Mouse (Mus musculus) embryonic facial prominence, embryonic 11.5 days (tissue): ENCODE results near the gene Chd9. TPM values are rescaled to one million over a fixed set of nuclear protein-coding genes. Genes with fewer than 3 reads are reported as not detected.

Experiments used
- ATAC-seq: fragments of 200-750 bp; cut with Nextera tagmentation; replicated peaks from 2 replicates; pipeline ENCODE4 v1.8.0; 2017; ENCODE audit warnings: low read depth; ENCODE audit not compliant: insufficient number of reproducible peaks, low FRiP score, low TSS enrichment
- DNase-seq: peaks from one replicate; pipeline ENCODE4 v3.0.0-alpha.2; 2015; ENCODE audit warnings: low spot score
- H3K27ac ChIP-seq: fragments of 300-500 bp; sonication (generic); replicated peaks from 2 replicates; pipeline ENCODE4 v1.5.1; 2014; ENCODE audit warnings: mild to moderate bottlenecking, low read depth, low read length, control low read depth
- H3K27me3 ChIP-seq: fragments of 300-500 bp; sonication (generic); 2 replicates; pipeline ENCODE4 v1.6.1; 2014; ENCODE audit warnings: mild to moderate bottlenecking, low read length, moderate library complexity, mixed read lengths; ENCODE audit not compliant: control insufficient read depth, insufficient read depth
- H3K36me3 ChIP-seq: fragments of 300-500 bp; sonication (generic); replicated peaks from 2 replicates; pipeline ENCODE4 v1.6.1; 2014; ENCODE audit warnings: low read depth, mild to moderate bottlenecking, low read length, moderate library complexity, mixed read lengths; ENCODE audit not compliant: control insufficient read depth, insufficient read depth
- H3K4me1 ChIP-seq: fragments of 300-500 bp; sonication (generic); 2 replicates; pipeline ENCODE4 v1.6.1; 2014; ENCODE audit warnings: low read length, mixed read lengths; ENCODE audit not compliant: control insufficient read depth, insufficient read depth
- H3K4me2 ChIP-seq: fragments of 300-500 bp; sonication (generic); 2 replicates; pipeline ENCODE4 v1.6.1; 2014; ENCODE audit warnings: low read depth, mild to moderate bottlenecking, control low read depth, low read length, moderate library complexity
- H3K4me3 ChIP-seq: fragments of 300-500 bp; sonication (generic); 2 replicates; pipeline ENCODE4 v1.5.1; 2014; ENCODE audit warnings: low read depth, low read length, control low read depth
- H3K9ac ChIP-seq: fragments of 300-500 bp; sonication (generic); replicated peaks from 2 replicates; pipeline ENCODE4 v1.6.1; 2014; ENCODE audit warnings: mild to moderate bottlenecking, control low read depth, low read length
- H3K9me3 ChIP-seq: fragments of 300-500 bp; sonication (generic); replicated peaks from 2 replicates; pipeline ENCODE4 v1.6.1; 2016; ENCODE audit warnings: mild to moderate bottlenecking, low read length, inconsistent platforms, mixed read lengths; ENCODE audit not compliant: control insufficient read depth
- WGBS: fragments of 180-500 bp; shearing (Covaris S2); extraction: QIAGEN DNeasy Blood & Tissue Kit; methylation state at CpG from one replicate; pipeline ENCODE4 v1.1.7; 2014; 5-methylcytosine and 5-hydroxymethylcytosine counted together
- polyA plus RNA-seq: library from polyadenylated mRNA; unstranded; fragments of >200 nt; fragmentation: Nextera tagmentation; extraction: Ambion mirVana; gene quantifications from 2 replicates; pipeline ENCODE4 v1.2.1, GENCODE M21; 2014

Gene Chd9
- polyA plus RNA-seq, 1 experiment from 2014 or later: 37.1 TPM

DNA sequence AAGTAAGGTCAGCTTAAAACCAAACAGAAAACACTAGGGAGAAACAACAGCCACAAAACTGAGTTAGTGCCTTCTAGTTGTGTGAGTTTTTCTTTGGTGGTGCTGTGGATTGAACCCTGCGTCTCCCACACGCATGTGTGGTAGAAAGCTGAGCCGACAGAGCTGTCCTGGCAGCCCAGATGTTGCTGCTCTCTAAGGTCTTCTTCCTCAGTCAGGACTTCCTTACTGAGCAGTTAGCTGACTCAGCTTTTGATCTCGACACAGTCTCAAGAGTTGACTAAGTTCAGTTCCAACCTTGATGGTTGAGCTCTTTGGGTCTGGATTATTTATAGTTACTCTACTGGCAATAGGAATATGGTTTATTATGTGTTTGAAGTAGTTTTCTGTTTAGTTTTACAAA, 133.5 kb downstream of the Chd9 start:
- Histone ChIP-seq H3K4me3 (no peak overlapping the region), H3K4me2 (no peak overlapping the region), H3K9me3 (no peaks in the 10 kb centered on the region), H3K9ac (no peak overlapping the region), H3K4me1 (no peaks in the 10 kb centered on the region; the same call in 1 of the 2 replicates), H3K36me3 (no peaks in the 10 kb centered on the region), H3K27ac (no peak overlapping the region), H3K27me3 (no peaks in the 10 kb centered on the region)
- DNase-seq: no peak
- WGBS: 78% methylated on average over 4 of the region's 4 CpGs
- ATAC-seq: no peak

DNA sequence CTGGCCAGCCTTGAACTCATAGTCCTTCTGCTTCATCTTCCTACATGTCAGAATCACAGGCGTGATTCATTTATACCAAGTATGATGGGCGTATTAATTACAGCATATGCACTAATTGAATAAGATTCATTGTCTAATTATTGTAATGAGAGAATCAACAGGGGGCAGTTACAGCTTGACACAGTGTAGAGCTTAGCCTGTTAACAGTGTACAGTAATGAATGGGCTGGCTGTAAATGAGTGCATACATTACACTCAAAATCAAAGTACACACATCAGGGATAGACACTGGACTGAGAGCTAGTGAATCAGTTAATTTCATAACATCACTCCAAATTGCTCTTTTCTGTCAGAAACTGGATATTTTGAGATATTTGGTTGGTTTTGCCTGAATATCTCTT, 135.9 kb downstream of the Chd9 start:
- DNase-seq (no peak), ATAC-seq (no peak)
- 85% methylated on average over 2 of the region's 2 CpGs for WGBS
- H3K4me1 ChIP-seq: no peaks in the 10 kb centered on the region; the same call in 1 of the 2 replicates
- no peaks in the 10 kb centered on the region for H3K36me3 ChIP-seq
- H3K27ac ChIP-seq: no peak overlapping the region
- H3K4me3 ChIP-seq: no peak overlapping the region
- H3K9ac ChIP-seq: no peak overlapping the region
- H3K27me3 ChIP-seq: no peaks in the 10 kb centered on the region
- H3K4me2 ChIP-seq: no peak overlapping the region
- no peaks in the 10 kb centered on the region for H3K9me3 ChIP-seq

DNA sequence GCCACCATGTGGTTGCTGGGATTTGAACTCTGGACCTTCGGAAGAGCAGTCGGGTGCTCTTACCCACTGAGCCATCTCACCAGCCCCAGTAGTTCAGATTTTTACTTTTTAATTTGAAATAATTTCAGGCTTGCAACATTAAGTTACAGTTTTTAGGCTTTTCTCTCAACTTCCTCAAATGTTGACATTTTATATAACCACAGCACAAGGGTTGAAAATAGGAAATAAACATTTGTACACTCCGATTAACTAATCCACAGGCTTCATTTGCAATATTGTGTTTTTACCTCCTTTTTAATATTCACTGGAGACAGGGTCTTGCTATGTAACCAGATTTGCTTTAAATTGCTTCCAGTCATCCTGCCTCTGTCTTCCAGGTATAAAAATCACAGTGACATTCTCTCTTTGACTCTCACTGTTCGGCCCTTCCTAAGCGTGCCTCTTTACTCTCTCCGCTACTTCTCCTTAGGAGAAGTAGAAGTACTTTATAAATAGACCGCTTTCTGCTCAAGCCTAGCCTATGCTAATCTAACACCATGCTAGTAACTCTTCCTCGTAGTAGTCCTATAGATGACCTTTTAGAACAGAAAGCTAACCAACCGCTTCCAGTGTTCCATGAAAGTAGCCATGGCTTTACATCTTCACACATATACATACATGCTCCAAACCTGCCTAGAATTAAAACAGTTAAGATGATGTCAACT, 137.5 kb downstream of the Chd9 start:
- ATAC-seq: no peak
- no peaks in the 10 kb centered on the region for H3K9me3 ChIP-seq
- no peak overlapping the region for H3K9ac ChIP-seq
- no peaks in the 10 kb centered on the region for H3K27me3 ChIP-seq
- H3K27ac ChIP-seq: no peak overlapping the region
- no peak overlapping the region for H3K4me3 ChIP-seq
- H3K4me2 ChIP-seq: no peak overlapping the region
- no peaks in the 10 kb centered on the region; the same call in 1 of the 2 replicates for H3K4me1 ChIP-seq
- no peaks in the 10 kb centered on the region for H3K36me3 ChIP-seq
- 93% methylated on average over 9 of the region's 9 CpGs for WGBS
- no peak for DNase-seq

DNA sequence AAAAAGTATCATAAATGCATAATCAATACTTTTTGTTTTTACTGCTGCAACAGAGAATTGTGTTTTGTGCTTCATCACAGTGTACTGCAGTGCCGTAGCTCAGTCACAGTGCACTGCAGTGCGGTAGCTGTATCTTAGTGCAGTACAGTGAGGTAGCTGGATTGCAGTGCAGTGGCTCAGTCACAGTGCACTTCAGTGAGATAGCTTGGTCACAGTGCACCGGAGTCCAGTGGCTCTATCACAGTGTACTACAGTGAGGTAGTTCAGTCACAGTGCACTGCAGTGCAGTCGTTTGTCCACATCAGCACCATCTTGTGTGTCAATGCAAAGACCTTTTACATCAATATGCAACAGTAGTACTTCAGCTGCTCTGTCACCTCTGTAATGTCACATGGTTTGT, 140.2 kb downstream of the Chd9 start:
- no peaks in the 10 kb centered on the region for H3K36me3 ChIP-seq
- no peaks in the 10 kb centered on the region for H3K4me1 ChIP-seq
- no peak overlapping the region for H3K4me3 ChIP-seq
- H3K4me2 ChIP-seq: no peak overlapping the region
- H3K27me3 ChIP-seq: no peaks in the 10 kb centered on the region
- ATAC-seq: no peak
- no peaks in the 10 kb centered on the region for H3K9me3 ChIP-seq
- 95% methylated on average over 4 of the region's 4 CpGs for WGBS
- H3K9ac ChIP-seq: no peak overlapping the region
- no peak for DNase-seq
- no peak overlapping the region for H3K27ac ChIP-seq

DNA sequence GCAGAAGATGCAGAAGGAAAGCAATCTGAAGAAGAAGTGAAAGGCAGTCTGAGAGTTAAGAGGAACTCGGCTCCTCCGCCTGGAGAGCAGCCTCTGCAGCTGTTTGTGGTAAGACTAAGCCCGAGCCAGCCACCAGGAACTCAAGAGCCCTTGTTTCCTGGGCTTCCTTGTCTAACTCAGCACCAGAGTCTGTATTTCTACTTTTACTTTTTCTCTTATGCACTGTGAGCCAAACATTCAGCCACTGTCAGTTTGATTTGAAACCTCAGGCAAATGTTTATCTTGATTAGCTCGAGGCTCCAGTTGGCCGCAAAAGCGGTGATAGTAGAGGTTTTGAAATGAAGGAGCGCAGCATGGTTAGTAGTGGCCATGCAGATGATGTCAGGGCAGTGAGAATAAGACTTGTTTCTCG, 148.8 kb downstream of the Chd9 start:
- H3K9me3 ChIP-seq: no peaks in the 10 kb centered on the region
- 87% methylated on average over 8 of the region's 8 CpGs for WGBS
- no peaks in the 10 kb centered on the region for H3K4me1 ChIP-seq
- H3K27me3 ChIP-seq: no peaks in the 10 kb centered on the region
- ATAC-seq (no peak), DNase-seq (no peak)
- H3K27ac ChIP-seq: no peak overlapping the region
- H3K9ac ChIP-seq: no peak overlapping the region
- H3K4me2 ChIP-seq: no peak overlapping the region
- H3K4me3 ChIP-seq: no peak overlapping the region
- peaks cover 2% of the 10 kb centered on the region for H3K36me3 ChIP-seq

DNA sequence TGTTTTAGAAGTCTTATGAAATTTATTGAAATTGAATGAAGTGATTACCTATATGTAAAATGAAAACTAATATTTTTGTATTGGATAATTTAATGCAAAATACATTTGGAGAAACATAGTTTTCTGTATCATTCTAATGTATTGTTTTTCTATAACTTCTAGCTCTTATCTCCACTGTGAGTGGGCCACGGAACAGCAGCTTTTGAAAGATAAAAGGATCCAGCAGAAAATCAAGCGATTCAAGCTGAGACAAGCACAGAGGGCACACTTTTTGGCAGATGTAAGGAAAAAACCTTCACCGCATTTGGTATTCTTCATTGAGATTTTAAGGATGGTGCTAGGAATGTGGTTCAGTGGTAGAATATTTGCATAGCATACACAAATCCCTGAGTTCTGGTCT, 150.6 kb downstream of the Chd9 start:
- 91% methylated on average over 3 of the region's 3 CpGs for WGBS

DNA sequence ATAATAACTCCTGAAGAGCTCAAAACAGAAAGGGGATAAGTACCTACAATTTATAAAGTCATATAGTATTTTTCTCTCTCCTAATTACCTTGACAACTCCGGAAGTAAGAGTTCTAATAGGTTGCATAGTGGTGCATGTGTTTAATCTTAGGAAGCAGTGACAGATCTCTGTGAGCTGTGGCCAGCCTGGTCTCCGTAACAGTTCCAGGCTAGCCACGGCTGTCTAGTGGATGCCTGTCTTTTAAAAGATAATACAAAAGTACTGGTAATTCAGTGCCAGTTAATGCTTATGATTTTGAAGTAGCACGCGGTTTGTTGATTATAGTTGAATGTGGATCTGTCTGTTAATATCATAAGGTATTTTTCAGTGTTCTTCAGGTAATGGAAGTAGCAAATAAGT, 151.1 kb downstream of the Chd9 start:
- no peak for DNase-seq
- no peaks in the 10 kb centered on the region for H3K9me3 ChIP-seq
- H3K27ac ChIP-seq: no peak overlapping the region
- peaks cover 5% of the 10 kb centered on the region for H3K36me3 ChIP-seq
- no peak overlapping the region for H3K9ac ChIP-seq
- no peak for ATAC-seq
- no peak overlapping the region for H3K4me3 ChIP-seq
- H3K4me2 ChIP-seq: no peak overlapping the region
- H3K27me3 ChIP-seq: no peaks in the 10 kb centered on the region
- H3K4me1 ChIP-seq: no peaks in the 10 kb centered on the region
- 95% methylated on average over 5 of the region's 5 CpGs for WGBS

More for the DNA sequence above, 150.6 kb downstream of the Chd9 start:
- no peak overlapping the region for H3K4me2 ChIP-seq
- H3K9ac ChIP-seq: no peak overlapping the region
- no peaks in the 10 kb centered on the region for H3K4me1 ChIP-seq
- peaks cover 5% of the 10 kb centered on the region for H3K36me3 ChIP-seq
- DNase-seq (no peak), ATAC-seq (no peak)
- H3K4me3 ChIP-seq: no peak overlapping the region
- H3K9me3 ChIP-seq: no peaks in the 10 kb centered on the region
- no peaks in the 10 kb centered on the region for H3K27me3 ChIP-seq
- H3K27ac ChIP-seq: no peak overlapping the region

DNA sequence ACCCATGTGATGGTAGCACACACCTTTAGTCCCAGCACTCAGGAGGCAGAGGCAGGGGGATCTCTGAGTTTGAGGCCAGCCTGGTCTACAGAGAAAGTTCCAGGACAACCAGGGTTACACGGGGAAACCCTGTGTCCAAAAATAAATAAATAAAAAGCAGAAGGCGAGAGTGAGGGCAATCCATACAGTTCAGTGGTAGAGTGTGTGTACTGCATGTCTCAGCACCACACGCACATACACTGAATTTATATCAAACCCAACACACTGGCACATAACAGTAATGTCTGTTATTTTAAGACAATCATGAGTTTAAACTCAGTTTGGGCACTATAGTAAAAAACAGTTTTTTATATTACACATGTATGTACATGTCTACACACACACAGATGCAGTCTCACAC, 153.9 kb downstream of the Chd9 start:
- peaks cover 3% of the 10 kb centered on the region for H3K36me3 ChIP-seq
- 92% methylated on average over 3 of the region's 3 CpGs for WGBS
- ATAC-seq: no peak

More for the DNA sequence above, 153.9 kb downstream of the Chd9 start:
- DNase-seq: no peak
- H3K9me3 ChIP-seq: no peaks in the 10 kb centered on the region
- H3K27me3 ChIP-seq: no peaks in the 10 kb centered on the region
- H3K4me3 ChIP-seq: no peak overlapping the region
- no peaks in the 10 kb centered on the region for H3K4me1 ChIP-seq
- no peak overlapping the region for H3K27ac ChIP-seq
- H3K9ac ChIP-seq: no peak overlapping the region
- H3K4me2 ChIP-seq: no peak overlapping the region
